Mouse (Mus musculus): ENCODE data around the gene Thap2. TPM values are rescaled to one million over a fixed set of nuclear protein-coding genes. Genes with fewer than 3 reads are reported as not detected.
A peak's percentile ranks its signal among the peaks of the same experiment; 100 is the strongest.

The Thap2 gene
- polyA plus RNA-seq (2012; rRNA removed) (2.3 and 3.6 TPM in 2 replicates), polyA plus RNA-seq (2014; fragmentation: Nextera tagmentation; extraction: Ambion mirVana) (3.3 and 4.1 TPM in 2 replicates)

DNA sequence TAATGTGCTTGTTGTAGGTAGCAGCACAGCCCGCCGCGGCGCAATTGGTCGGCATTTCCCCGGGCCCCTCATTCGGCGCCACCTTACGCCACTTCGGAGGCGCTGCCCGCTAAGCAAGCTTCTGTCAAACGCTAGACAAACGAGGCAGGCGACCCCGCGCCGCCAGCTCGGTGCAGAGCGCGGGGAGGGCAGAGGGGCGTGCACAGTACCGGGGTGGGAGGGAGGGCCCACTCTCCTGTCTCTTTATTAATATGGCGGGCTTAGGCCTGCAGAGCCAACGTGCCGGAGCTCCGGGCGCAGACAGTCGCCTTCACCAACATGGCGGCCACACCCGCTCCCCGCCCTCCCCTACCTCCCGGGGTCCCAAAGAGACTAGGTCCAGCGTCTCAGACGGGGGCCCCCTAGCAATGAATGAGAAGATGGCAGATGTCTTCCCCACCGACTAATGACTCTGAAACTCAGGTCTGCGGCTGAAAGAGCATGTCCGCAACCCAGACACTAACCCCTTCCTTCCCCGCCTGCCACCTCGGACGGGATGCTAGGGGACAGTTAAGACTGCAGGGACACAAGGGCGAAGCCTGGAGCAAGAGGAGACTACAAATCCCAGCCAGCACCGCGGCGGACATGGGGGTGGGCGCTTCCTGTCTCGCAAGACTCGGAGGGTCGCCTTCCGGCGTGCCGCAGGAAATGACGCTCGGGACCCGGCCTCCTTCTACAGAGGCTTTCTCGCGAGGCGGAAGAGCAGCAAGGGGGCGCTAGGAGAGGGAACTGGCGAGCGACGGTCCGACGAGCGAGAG is at the start of gene Thap2, which contains the start of gene Zfc3h1:
Thap2 (minus strand) TSS at position 223 of the 797 bp plus-strand sequence.
Zfc3h1 (plus strand) TSS at position 739 of the 797 bp plus-strand sequence.
- DNase-seq (ENCODE audit: low read depth in 3 of 3, low spot score in 3 of 3) (peak; percentile 96 to 97 (median 97)), ATAC-seq (ENCODE audit: insufficient read depth) (peak; percentile 96)
- WGBS (ENCODE audit: insufficient replicate concordance): under 1% methylated on average over 65 of the region's 65 CpGs
- TF ChIP-seq CTCF (IDR thresholded peaks at IDR 0.05; ENCODE audit: low read depth): peak; percentile 91
- peak; percentile 29; the same call in 1 of the 2 replicates for TF ChIP-seq EP300 (IDR thresholded peaks at IDR 0.05; ENCODE audit: low read depth)
- H3K36me3 ChIP-seq (replicated peaks; ENCODE audit: control insufficient read depth, insufficient read depth, low read depth): peaks cover 8% of the 10 kb centered on the region
- H3K4me1 ChIP-seq (replicated peaks; ENCODE audit: control insufficient read depth in 2 of 2, insufficient read depth in 2 of 2, low read length in 1 of 2): peaks cover 9 to 19% of the 10 kb centered on the region in 2 experiments; a peak in 3 of 4 replicates
- peak within 1 kb of the TSS; percentile 96 for H3K27ac ChIP-seq
- H3K9ac ChIP-seq (replicated peaks): peak within 1 kb of the TSS; percentile 96
- H3K9me3 ChIP-seq (ENCODE audit: control insufficient read depth, low read length): no peaks in the 10 kb centered on the region
- peak within 1 kb of the TSS; percentile 95 for H3K4me2 ChIP-seq (ENCODE audit: low read depth)
- no peaks in the 10 kb centered on the region for H3K27me3 ChIP-seq (ENCODE audit: control insufficient read depth, insufficient read depth, low read length)
- peak within 1 kb of the TSS; percentile 91 to 99 for H3K4me3 ChIP-seq (ENCODE audit: insufficient read depth in 1 of 2, low read depth in 2 of 2, low read length in 2 of 2)

GRCm38 (mm10) chr10:115425351-115425750 is 41.1 kb upstream of the Thap2 start:
- 80% methylated on average over 2 of the region's 2 CpGs for WGBS (ENCODE audit: insufficient replicate concordance)
- H3K27me3 ChIP-seq (ENCODE audit: control insufficient read depth, insufficient read depth, low read length): no peaks in the 10 kb centered on the region
- TF ChIP-seq EP300 (IDR thresholded peaks at IDR 0.05; ENCODE audit: low read depth) (no peak), CTCF (IDR thresholded peaks at IDR 0.05; ENCODE audit: low read depth) (no peak)
- H3K4me3 ChIP-seq (ENCODE audit: insufficient read depth in 1 of 2, low read depth in 2 of 2, low read length in 2 of 2): no peak overlapping the region
- H3K4me1 ChIP-seq (replicated peaks; ENCODE audit: control insufficient read depth in 2 of 2, insufficient read depth in 2 of 2, low read length in 1 of 2): no peaks in the 10 kb centered on the region
- H3K27ac ChIP-seq: no peak overlapping the region
- ATAC-seq (ENCODE audit: insufficient read depth) (no peak), DNase-seq (ENCODE audit: low read depth in 3 of 3, low spot score in 3 of 3) (no peak)
- H3K4me2 ChIP-seq (ENCODE audit: low read depth): no peak overlapping the region
- H3K36me3 ChIP-seq (replicated peaks; ENCODE audit: control insufficient read depth, insufficient read depth, low read depth): peaks cover 53% of the 10 kb centered on the region
- H3K9me3 ChIP-seq (ENCODE audit: control insufficient read depth, low read length): no peaks in the 10 kb centered on the region
- H3K9ac ChIP-seq (replicated peaks): no peak overlapping the region

DNA sequence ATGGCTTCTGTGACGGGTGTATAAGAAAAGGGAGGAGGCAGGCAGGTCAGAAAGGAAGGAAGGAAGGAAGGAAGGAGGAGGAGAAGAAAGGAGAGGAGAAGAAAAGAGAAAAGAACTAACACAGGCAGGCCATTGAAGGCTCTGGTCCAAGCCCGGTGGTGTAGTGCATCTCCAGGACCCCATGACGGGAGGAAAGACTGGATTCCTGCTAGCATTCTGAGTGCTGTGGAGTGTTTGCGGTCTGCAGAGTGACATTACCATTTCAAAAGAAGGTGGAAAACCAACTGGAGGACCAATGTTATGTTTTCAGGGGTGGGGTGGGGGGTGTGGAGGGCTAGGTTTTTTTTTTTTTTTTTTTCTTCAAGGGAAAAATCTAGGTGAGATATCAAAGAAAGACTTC is 37.7 kb upstream of the Thap2 start:
- DNase-seq (ENCODE audit: low read depth in 3 of 3, low spot score in 3 of 3) (no peak), ATAC-seq (ENCODE audit: insufficient read depth) (no peak)
- Histone ChIP-seq H3K9ac (replicated peaks) (no peak overlapping the region), H3K4me3 (ENCODE audit: insufficient read depth in 1 of 2, low read depth in 2 of 2, low read length in 2 of 2) (no peak overlapping the region), H3K27me3 (ENCODE audit: control insufficient read depth, insufficient read depth, low read length) (no peaks in the 10 kb centered on the region), H3K9me3 (ENCODE audit: control insufficient read depth, low read length) (no peaks in the 10 kb centered on the region), H3K4me2 (ENCODE audit: low read depth) (no peak overlapping the region), H3K36me3 (replicated peaks; ENCODE audit: control insufficient read depth, insufficient read depth, low read depth) (peaks cover 48% of the 10 kb centered on the region), H3K27ac (no peak overlapping the region), H3K4me1 (replicated peaks; ENCODE audit: control insufficient read depth in 2 of 2, insufficient read depth in 2 of 2, low read length in 1 of 2) (no peaks in the 10 kb centered on the region)
- TF ChIP-seq EP300 (IDR thresholded peaks at IDR 0.05; ENCODE audit: low read depth): no peak
- TF ChIP-seq CTCF (IDR thresholded peaks at IDR 0.05; ENCODE audit: low read depth): no peak
- WGBS (ENCODE audit: insufficient replicate concordance): 86% methylated on average over 4 of the region's 4 CpGs

GRCm38 (mm10) chr10:115414056-115414455 is 29.8 kb upstream of the Thap2 start:
- 82% methylated on average over 3 of the region's 3 CpGs for WGBS (ENCODE audit: insufficient replicate concordance)
- Histone ChIP-seq H3K27me3 (ENCODE audit: control insufficient read depth, insufficient read depth, low read length) (no peaks in the 10 kb centered on the region), H3K4me2 (ENCODE audit: low read depth) (no peak overlapping the region), H3K36me3 (replicated peaks; ENCODE audit: control insufficient read depth, insufficient read depth, low read depth) (peaks cover 75% of the 10 kb centered on the region), H3K9ac (replicated peaks) (no peak overlapping the region), H3K4me1 (replicated peaks; ENCODE audit: control insufficient read depth in 2 of 2, insufficient read depth in 2 of 2, low read length in 1 of 2) (no peaks in the 10 kb centered on the region), H3K9me3 (ENCODE audit: control insufficient read depth, low read length) (no peaks in the 10 kb centered on the region), H3K27ac (no peak overlapping the region), H3K4me3 (ENCODE audit: insufficient read depth in 1 of 2, low read depth in 2 of 2, low read length in 2 of 2) (no peak overlapping the region)
- DNase-seq (ENCODE audit: low read depth in 3 of 3, low spot score in 3 of 3): no peak
- TF ChIP-seq CTCF (IDR thresholded peaks at IDR 0.05; ENCODE audit: low read depth) (no peak), EP300 (IDR thresholded peaks at IDR 0.05; ENCODE audit: low read depth) (no peak)
- no peak for ATAC-seq (ENCODE audit: insufficient read depth)

GRCm38 (mm10) chr10:115413496-115413895 is 29.3 kb upstream of the Thap2 start:
- H3K4me3 ChIP-seq (ENCODE audit: insufficient read depth in 1 of 2, low read depth in 2 of 2, low read length in 2 of 2): no peak overlapping the region
- H3K9me3 ChIP-seq (ENCODE audit: control insufficient read depth, low read length): no peaks in the 10 kb centered on the region
- H3K36me3 ChIP-seq (replicated peaks; ENCODE audit: control insufficient read depth, insufficient read depth, low read depth): peaks cover 76% of the 10 kb centered on the region
- TF ChIP-seq EP300 (IDR thresholded peaks at IDR 0.05; ENCODE audit: low read depth) (no peak), CTCF (IDR thresholded peaks at IDR 0.05; ENCODE audit: low read depth) (no peak)
- no peaks in the 10 kb centered on the region for H3K27me3 ChIP-seq (ENCODE audit: control insufficient read depth, insufficient read depth, low read length)
- DNase-seq (ENCODE audit: low read depth in 3 of 3, low spot score in 3 of 3) (no peak), ATAC-seq (ENCODE audit: insufficient read depth) (no peak)
- WGBS (ENCODE audit: insufficient replicate concordance): 77% methylated on average over 2 of the region's 2 CpGs
- H3K27ac ChIP-seq: no peak overlapping the region
- no peaks in the 10 kb centered on the region for H3K4me1 ChIP-seq (replicated peaks; ENCODE audit: control insufficient read depth in 2 of 2, insufficient read depth in 2 of 2, low read length in 1 of 2)
- H3K4me2 ChIP-seq (ENCODE audit: low read depth): no peak overlapping the region
- no peak overlapping the region for H3K9ac ChIP-seq (replicated peaks)
